Mouse (Mus musculus) thymus, postnatal 36 days (tissue): ENCODE measurements at regions not wholly inside any gene's neighbourhood (a gene's known extent, or its start where the extent isn't known, plus 50 kb on each side); places are given as distances from the start of the nearest gene placed in this dataset.

Source experiments
- DNase-seq, 2 experiments: peaks; one replicate each; pipeline ENCODE4 v3.0.0; 2022; ENCODE audit warnings: mixed read lengths in 2 of 2

DNA sequence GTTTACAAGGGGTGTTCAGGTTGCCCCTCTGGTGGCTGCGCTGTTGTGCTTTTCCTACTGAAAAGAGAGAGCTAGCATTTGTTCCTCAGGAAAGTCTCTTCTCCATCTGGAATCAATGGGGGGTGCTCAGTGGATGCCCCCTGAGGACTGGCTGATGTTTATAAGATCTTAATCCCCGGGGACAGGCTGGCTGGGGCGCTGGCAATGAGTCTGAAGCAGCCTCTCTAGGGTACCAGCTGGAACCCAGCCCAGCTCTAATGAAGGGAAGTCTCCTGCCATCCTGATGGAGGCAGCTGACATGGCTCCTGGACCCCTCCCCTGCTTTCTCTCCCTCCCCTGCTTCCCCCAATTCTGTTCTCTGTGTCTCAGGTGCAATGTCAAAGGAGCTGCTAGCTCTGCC, 575.6 kb upstream of the 3110018I06Rik start:
- no peak for DNase-seq

DNA sequence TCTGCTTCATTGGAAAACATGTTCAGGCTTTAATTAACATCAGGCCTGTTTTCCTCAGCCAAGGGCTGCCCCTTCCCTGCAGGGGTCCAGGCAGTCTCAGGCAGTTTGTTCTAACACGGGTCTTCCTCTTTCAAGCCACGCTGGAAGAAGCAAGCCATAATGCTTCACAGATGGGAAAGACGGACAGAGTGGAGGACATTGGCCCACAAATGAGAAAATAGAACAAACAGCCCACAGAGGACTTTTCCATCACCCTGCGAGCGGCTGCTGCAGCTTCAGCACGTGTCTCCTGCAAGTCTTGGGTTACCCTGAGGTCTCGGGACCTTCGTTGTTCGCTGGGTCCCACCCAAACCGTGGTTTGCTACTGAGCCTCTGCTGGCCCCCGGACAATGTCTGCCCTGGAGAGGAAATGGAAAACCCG, 565.9 kb upstream of the 3110018I06Rik start:
- DNase-seq, result no peak

- DNase-seq, result no peak
These were observed 560.0 kb upstream of the 3110018I06Rik start for GRCm38 (mm10) chr12:106928389-106928788.

- DNase-seq, result no peak
These were observed 559.3 kb upstream of the 3110018I06Rik start for GRCm38 (mm10) chr12:106929161-106929560.

DNA sequence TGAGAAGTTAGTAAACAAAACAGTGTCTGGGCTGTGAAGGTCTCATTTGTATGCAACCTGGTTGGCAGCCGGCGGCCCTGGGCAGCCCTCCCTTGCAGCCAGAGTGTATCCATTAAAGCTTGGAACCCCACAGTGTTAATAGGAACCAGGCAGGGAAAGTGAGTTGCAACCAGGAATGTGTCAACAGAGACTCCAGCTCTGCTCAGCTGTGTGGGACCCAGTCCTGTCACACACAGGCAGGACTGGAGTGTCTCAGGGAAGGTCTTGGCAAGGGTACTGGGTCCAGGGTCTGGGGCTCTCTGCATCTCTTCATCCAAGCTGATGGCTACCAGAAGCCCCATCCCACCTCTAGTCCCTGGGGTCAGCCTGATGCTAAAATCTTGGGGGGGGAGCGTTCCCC, 556.8 kb upstream of the 3110018I06Rik start:
- no peak for DNase-seq

- no peak for DNase-seq
These were observed 549.1 kb upstream of the 3110018I06Rik start for GRCm38 (mm10) chr12:106939381-106939780.

DNA sequence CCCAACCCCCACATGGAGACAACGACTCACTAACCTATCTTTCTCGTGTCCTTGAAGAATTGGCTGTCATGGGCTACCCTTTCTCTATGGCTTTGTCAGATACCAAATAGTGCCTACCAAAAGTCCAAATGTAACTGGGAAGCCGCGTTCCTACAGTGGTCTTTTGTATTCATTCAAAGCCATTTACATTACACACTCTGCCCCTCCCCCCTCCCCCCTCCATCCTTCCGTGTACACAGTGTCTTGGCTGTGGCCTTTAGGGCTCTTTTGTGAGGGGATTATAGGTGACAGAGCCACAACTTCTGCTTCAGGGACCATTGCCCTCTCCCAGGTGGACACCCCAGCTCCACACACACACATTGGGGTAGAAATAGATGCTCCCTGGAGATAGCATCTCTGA, 544.6 kb upstream of the 3110018I06Rik start:
- no peak for DNase-seq

GRCm38 (mm10) chr12:106952621-106953020, 535.8 kb upstream of the 3110018I06Rik start:
- DNase-seq, result no peak

GRCm38 (mm10) chr12:106955778-106956177, 532.7 kb upstream of the 3110018I06Rik start:
- no peak for DNase-seq

DNA sequence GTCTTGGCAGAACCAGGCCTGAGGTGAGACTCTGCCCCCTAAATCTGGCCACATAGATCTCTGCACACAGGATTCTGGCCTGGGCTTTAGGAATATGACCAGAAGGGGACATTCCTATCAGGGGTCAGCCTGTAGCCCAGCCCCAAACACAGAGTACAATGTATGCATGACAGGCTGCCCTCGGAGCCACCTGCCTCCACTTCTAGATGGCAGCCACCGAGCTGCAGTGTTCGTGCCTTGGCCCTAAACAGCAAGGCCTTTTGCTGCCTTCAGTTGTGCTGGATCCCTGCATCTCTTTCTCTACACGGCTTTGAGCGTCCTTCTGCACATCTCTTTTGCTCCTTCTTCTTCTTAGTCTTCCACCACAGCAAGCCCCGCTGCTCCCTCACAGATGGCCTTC, 532.2 kb upstream of the 3110018I06Rik start:
- DNase-seq, result no peak

- no peak for DNase-seq
These were observed 526.4 kb upstream of the 3110018I06Rik start for GRCm38 (mm10) chr12:106961991-106962390.

DNA sequence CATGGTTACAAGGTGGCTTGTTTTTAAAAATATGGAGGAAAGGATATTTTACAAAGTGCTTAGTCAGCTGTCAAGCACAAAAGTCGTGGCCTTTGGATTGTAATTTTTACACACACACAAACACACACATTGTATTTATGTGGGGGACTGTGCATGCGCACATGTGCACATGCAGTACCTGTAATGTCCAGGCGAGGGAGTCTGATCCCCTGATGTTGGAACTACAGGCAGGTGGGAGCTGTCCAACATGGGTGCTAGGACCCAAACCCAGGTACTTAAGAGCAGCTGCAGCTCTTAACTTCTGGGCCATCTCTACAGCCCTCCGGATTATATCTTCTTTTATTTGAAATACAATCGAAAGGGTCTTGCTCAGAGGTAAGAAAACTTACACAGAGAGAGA, 524.7 kb upstream of the 3110018I06Rik start:
- DNase-seq, result peak; percentile 55 to 58

DNA sequence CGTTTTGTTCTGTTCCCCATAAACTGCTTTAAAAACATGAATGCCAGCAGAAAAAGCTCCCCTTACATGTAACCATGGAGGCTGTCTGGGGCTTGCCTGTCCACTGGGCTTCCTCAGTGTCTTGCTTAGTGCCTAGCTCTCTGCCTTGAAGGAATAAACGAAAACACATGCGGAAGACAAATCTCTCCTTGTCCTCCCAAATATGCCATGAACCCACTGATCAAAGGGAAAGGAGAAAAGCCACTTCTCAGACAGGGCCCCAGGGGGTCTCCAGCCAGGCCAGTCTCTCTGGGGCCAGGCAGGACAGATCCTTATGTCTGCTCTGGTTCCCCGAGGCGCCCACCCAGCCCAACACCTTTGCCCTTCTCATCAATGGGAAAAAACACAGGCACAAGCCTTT, 518.6 kb upstream of the 3110018I06Rik start:
- DNase-seq, result no peak

DNA sequence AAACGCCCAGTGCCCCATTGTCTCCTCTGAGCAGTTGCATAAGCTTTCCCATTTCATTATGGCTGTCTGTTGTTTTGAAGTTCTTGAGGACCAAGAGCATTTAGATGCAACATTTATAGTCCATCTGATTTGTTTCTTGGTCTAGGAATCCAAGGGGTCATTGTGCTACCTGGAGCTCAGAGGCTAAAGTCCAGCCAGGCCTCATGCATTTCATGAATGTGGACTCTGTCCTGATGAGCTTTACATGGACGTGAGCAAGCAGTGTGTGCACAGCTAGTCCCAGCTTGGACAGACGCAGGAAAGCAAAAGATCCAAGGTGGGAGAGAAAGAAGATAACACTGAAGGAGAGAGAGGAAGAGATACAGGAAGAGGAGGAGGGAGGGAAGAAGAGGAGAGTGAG, 496.0 kb upstream of the 3110018I06Rik start:
- DNase-seq, result no peak

- DNase-seq, result no peak
These were observed 495.4 kb upstream of the 3110018I06Rik start for GRCm38 (mm10) chr12:106993011-106993410.

- peak; percentile 25 to 55 for DNase-seq
These were observed 477.2 kb upstream of the 3110018I06Rik start for GRCm38 (mm10) chr12:107010995-107011786.

GRCm38 (mm10) chr12:107016801-107017200, 471.6 kb upstream of the 3110018I06Rik start:
- DNase-seq, result peak; percentile 36 to 63

- peak in 1 of 2 experiments; percentile 28 for DNase-seq
These were observed 466.6 kb upstream of the 3110018I06Rik start for GRCm38 (mm10) chr12:107021806-107022205.

DNA sequence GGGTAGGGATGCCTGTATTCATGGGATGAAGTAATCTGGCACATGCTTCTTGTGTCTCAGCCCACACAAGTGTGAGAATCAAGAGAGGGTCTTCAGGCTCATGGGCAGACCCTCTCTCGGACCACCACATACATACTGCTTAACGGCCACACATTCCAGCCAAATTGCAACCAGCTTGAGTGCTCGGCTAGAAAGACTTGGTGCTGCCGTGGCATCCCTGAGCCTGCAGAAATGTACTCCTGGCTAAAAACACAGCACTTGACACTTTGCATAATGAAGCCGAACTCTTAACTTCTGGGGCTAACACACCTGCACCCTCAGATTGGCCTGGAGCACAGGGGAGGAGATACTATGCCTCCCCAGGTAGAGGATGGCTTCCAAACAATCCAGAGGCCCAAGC, 461.6 kb upstream of the 3110018I06Rik start:
- DNase-seq, result no peak

DNA sequence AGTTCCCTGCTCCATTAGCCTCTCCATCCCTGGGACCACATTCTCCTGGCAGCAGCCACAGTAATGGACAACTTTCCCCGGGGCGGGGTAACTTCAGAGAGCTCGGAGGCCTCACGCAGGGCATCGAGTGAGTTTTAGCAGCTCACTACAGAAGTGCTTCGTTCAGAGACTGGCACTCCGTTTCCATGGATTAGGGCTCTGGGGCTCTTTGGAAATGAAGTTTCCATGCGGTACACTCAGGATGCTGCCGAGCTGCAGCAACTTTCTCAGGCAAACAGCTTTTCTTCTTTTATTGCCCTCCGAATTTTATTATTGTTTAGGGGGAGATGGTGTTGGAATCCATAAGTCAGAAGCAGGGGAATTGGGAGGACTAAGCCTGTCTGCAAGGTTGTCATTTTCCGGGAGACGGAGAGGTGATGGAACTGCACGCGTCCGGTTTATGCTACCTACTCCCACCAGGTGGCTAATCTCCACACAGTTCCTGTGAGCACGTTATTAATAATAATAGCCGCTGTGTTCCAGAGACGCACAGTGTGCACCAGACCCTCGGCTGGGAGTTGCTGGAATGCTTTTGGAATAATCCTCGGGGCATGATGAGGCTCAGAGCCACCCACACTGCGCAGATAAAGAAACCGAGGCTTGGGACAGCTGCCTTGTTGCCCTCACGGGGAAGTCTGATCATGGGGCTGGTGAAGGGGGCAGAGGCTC, 460.4 kb upstream of the 3110018I06Rik start:
- DNase-seq, result no peak

- DNase-seq, result no peak
These were observed 459.4 kb upstream of the 3110018I06Rik start for GRCm38 (mm10) chr12:107028985-107029384.

DNA sequence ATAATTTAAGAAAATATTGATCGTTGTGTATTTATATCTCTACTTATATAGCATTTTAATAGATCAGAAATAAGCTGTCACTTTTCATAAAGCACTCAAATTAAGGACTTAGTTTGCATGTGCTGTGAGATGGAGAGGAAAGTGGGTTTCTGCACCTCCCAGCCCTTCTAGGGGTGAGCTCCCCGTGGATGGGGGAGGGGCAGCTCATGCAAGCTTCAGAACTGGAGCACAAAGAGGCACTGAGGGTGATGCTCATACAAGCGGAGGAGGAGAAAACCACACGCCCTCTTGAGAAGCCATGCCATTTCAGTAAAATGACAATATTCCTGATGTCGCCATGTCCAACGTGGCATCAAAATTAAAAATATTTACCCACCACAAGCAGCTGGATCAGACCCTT, 452.1 kb upstream of the 3110018I06Rik start:
- peak in 1 of 2 experiments; percentile 47 for DNase-seq

DNA sequence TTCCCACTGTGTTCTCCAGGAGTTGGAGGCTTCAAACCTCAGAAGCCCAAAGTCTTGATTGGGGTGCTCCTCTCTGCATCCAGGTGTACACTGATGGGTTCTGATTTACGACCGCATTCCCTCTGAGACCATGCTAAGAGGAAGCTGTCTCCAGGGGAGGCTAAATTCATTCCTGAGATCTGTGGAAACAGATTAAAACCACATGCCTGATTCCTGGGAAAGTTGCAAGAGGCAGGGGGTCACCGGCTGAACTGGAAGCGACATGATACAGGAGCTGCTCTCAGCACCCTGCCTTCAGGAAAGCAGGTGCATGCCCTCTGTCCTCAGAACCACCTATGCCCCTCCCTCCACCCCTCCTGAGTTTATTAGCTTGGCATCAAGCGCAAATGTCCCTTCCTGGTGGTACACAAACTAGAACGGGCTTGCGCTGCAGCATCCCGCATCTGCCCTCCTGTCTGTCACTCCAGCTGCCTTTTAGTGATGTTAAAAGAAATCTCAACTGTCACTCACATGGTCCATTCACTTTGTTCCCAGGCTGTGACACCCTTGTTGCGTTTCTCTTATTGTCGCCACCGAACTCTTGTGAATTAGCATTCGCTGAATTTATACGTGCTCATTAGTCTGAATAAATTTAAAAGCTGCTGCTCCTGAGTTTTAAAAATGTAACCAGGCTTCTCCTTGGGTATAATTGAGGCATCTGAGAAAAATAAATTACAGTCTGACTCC, 446.3 kb upstream of the 3110018I06Rik start:
- DNase-seq, result no peak

GRCm38 (mm10) chr12:107046496-107046895, 441.9 kb upstream of the 3110018I06Rik start:
- no peak for DNase-seq
